Mouse (Mus musculus) ES-E14 (cell line): ENCODE measurements around the gene Gm19935.

ENCODE experiments used
- CHD2 ChIP-seq: IDR thresholded peaks from 2 replicates; pipeline ENCODE4 v1.6.1; 2014; ENCODE audit warnings: mild to moderate bottlenecking, low read depth, low read length, inconsistent platforms
- ZC3H11A ChIP-seq: IDR thresholded peaks from 2 replicates; pipeline ENCODE4 v1.6.1; 2012; ENCODE audit warnings: low read depth, mild to moderate bottlenecking, inconsistent platforms, low read length, borderline replicate concordance

DNA sequence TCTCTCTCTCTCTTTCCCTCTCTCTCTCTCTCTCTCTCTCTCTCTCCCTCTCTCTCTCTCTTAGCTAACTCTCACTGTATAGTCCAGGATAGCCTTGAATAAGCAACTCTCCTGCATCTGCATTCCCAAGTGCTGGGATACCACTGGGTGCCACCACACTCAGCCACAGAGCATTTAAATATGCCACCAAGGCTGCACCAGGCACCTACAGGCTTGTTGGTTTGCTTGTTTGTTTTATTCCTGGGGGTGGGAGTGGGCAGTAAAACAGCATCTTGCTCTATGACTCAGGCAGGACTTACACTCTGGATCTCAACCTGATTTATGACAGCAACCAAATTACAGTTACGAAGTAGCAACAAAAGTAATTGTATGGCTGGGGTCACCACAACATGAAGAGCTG is 25.6 kb downstream of the Gm19935 start:
- TF ChIP-seq ZC3H11A (no peak), CHD2 (no peak)
